Mouse (Mus musculus) ES-Bruce4 (cell line): Measurements from ENCODE around the gene BC048403.

Experiments used
- CTCF ChIP-seq: IDR thresholded peaks from one replicate; pipeline ENCODE4 v1.8.1; 2011; ENCODE audit warnings: low read depth, low read length
- EP300 ChIP-seq: IDR thresholded peaks from 2 replicates; pipeline ENCODE4 v1.6.1; 2011; ENCODE audit warnings: low read depth, low read length; ENCODE audit not compliant: insufficient read depth

DNA sequence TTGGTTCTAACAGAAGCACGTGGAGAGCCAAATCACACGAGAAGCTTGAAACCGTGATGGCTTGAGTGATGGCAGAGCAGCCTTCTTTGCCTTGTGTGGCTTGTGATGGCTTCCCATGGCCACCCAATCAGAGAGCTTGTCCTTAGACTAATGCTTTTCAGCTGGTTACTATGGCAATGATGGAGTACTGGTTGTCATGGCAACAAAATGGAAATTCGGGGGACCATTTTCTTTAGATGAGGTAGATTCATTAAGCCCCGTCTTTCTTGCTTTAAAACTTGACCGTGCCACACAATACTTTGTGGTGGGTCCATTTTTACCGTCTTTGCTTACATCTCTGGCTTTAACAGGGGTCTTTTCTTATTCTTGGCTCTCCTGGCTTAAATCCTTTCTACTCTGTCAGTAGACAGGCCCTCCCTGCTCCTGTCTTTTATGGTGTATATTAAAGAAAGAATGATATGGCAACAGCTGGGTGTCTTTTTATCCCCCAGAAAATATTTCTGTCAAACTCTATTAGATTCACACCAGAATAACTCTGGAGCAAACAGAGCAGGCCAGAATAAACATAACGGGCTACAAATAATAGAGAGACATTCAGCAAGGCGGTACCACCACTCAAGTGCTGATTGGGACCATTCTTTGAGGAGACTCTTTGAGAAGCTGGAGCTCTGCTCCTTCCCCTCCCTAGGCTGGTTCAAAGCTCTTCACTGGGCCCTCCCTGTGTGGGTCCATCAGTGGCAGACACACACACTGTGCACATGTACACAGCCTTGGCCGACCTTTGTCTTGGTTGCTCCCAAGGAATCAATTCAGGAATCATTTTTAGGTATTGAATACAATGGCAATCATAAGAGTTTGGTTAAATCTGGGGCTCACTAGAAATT, 25.7 kb downstream of the BC048403 start:
- TF ChIP-seq CTCF, result no peak
- TF ChIP-seq EP300, result no peak
